In genomic region chr3:98093954-98094353, GRCm38 (mm10) we compare ENCODE assay signal across 15 mouse cellular contexts.
DNase-seq lines count a peak whose midpoint lies in the region; ATAC-seq and TF ChIP-seq lines count a peak whose summit lies in the region.
"Had no signal": no experiment of that assay in that cellular context is flagged by ENCODE, and none has a peak within 500 bp of the region (broad histone marks: within the 10 kb centered on the region; RNA-seq: fewer than 3 reads in every experiment).

No protein-coding gene starts in this region.

- no peaks in the 10 kb centered on the region for H3K79me2 ChIP-seq in heart, adult 2 months (replicated peaks; ENCODE audit: control insufficient read depth, insufficient read depth, low read length)

- H3K27me3 ChIP-seq in heart, embryonic 11.5 days (ENCODE audit: control insufficient read depth, insufficient read depth, low read length), result no peaks in the 10 kb centered on the region
- H3K27me3 ChIP-seq in heart, adult 2 months (ENCODE audit: control insufficient read depth, insufficient read depth, low read length), result no peaks in the 10 kb centered on the region
- H3K27me3 ChIP-seq in intestine, embryonic 15.5 days (replicated peaks), result no peaks in the 10 kb centered on the region
- H3K27me3 ChIP-seq in intestine, postnatal 0 days (replicated peaks; ENCODE audit: control insufficient read depth, insufficient read depth, low read length), result no peaks in the 10 kb centered on the region
- no peaks in the 10 kb centered on the region for H3K27me3 ChIP-seq in forebrain, embryonic 11.5 days (ENCODE audit: control insufficient read depth, insufficient read depth, low read length)
- H3K27me3 ChIP-seq in forebrain, embryonic 16.5 days (replicated peaks; ENCODE audit: control insufficient read depth, insufficient read depth, low read length), result no peaks in the 10 kb centered on the region
- H3K27me3 ChIP-seq: kidney, embryonic 15.5 days had no signal

- H3K9me3 ChIP-seq in heart, embryonic 11.5 days (replicated peaks; ENCODE audit: control insufficient read depth, low read length), result no peaks in the 10 kb centered on the region
- H3K9me3 ChIP-seq in intestine, embryonic 15.5 days, result no peaks in the 10 kb centered on the region
- H3K9me3 ChIP-seq in intestine, postnatal 0 days (ENCODE audit: control insufficient read depth), result no peaks in the 10 kb centered on the region
- no peaks in the 10 kb centered on the region for H3K9me3 ChIP-seq in forebrain, embryonic 11.5 days (ENCODE audit: control insufficient read depth, low read length)
- no peaks in the 10 kb centered on the region for H3K9me3 ChIP-seq in forebrain, embryonic 16.5 days (ENCODE audit: control insufficient read depth, low read length)
- H3K9me3 ChIP-seq: kidney, embryonic 15.5 days had no signal

- no peak for DNase-seq in heart, adult 2 months
- DNase-seq in forebrain, embryonic 11.5 days (ENCODE audit: low spot score), result no peak
- no peak for DNase-seq in adrenal gland, adult (ENCODE audit: inconsistent age in 2 of 2, low spot score in 1 of 2)
- DNase-seq: adrenal gland, adult 8-10 months; cerebellum, adult 11-12 months; cerebellum, postnatal 36 days; lung, postnatal 14 days; right cerebral cortex, postnatal 4 days; thymus, adult 18-20 months had no signal

- H3K9ac ChIP-seq in heart, embryonic 11.5 days (ENCODE audit: low read depth, low read length), result no peak overlapping the region
- no peak overlapping the region for H3K9ac ChIP-seq in heart, adult 2 months (ENCODE audit: low read depth, low read length)
- no peak overlapping the region for H3K9ac ChIP-seq in intestine, embryonic 15.5 days
- no peak overlapping the region for H3K9ac ChIP-seq in intestine, postnatal 0 days (ENCODE audit: low read depth, low read length)
- no peak overlapping the region for H3K9ac ChIP-seq in forebrain, embryonic 11.5 days (ENCODE audit: low read length)
- no peak overlapping the region for H3K9ac ChIP-seq in forebrain, embryonic 16.5 days (replicated peaks; ENCODE audit: low read depth, low read length)
- H3K9ac ChIP-seq: kidney, embryonic 15.5 days had no signal

- no peak for TF ChIP-seq POLR2A in heart, adult 2 months (IDR thresholded peaks at IDR 0.05; ENCODE audit: insufficient read depth, low read depth, low read length)

- ATAC-seq in heart, embryonic 11.5 days (replicated peaks; ENCODE audit: insufficient number of reproducible peaks, low FRiP score, low TSS enrichment), result no peak
- no peak for ATAC-seq in intestine, embryonic 15.5 days
- ATAC-seq in intestine, postnatal 0 days, result no peak
- ATAC-seq in forebrain, embryonic 11.5 days (replicated peaks; ENCODE audit: low FRiP score), result peak; percentile 62
- ATAC-seq in forebrain, embryonic 16.5 days, result 0 out of 2 replicates have a peak, but pooled peaks have one; percentile 3

- WGBS in heart, embryonic 11.5 days (ENCODE audit: insufficient replicate concordance), result 60% methylated on average over 5 of the region's 5 CpGs
- WGBS in heart, adult 2 months, result 71% methylated on average over 5 of the region's 5 CpGs
- 66% methylated on average over 5 of the region's 5 CpGs for WGBS in intestine, embryonic 15.5 days
- 81% methylated on average over 5 of the region's 5 CpGs for WGBS in intestine, postnatal 0 days
- 45% methylated on average over 5 of the region's 5 CpGs for WGBS in forebrain, embryonic 11.5 days
- 35% methylated on average over 5 of the region's 5 CpGs for WGBS in forebrain, embryonic 16.5 days

- intact Hi-C loops in heart, adult 2 months (cut with DNase I), result no loop called here

- no peak overlapping the region for H3K4me2 ChIP-seq in heart, embryonic 11.5 days
- H3K4me2 ChIP-seq in intestine, embryonic 15.5 days (replicated peaks), result no peak overlapping the region
- no peak overlapping the region for H3K4me2 ChIP-seq in intestine, postnatal 0 days (replicated peaks; ENCODE audit: low read depth)
- no peak overlapping the region for H3K4me2 ChIP-seq in forebrain, embryonic 11.5 days (ENCODE audit: low read depth, low read length, severe bottlenecking)
- no peak overlapping the region for H3K4me2 ChIP-seq in forebrain, embryonic 16.5 days (ENCODE audit: low read length)
- H3K4me2 ChIP-seq: kidney, embryonic 15.5 days had no signal

- no peak for TF ChIP-seq EP300 in heart, adult 2 months (IDR thresholded peaks at IDR 0.05; ENCODE audit: insufficient read depth, low read depth, low read length)

- H3K27ac ChIP-seq in heart, embryonic 11.5 days (ENCODE audit: low read depth, low read length), result peak overlapping the region; percentile 85
- H3K27ac ChIP-seq in heart, adult 2 months, result no peak overlapping the region
- H3K27ac ChIP-seq in intestine, embryonic 15.5 days, result 0 out of 2 replicates have a peak overlapping the region, but pooled peaks have one; percentile 24
- no peak overlapping the region for H3K27ac ChIP-seq in intestine, postnatal 0 days (ENCODE audit: low read depth, low read length)
- no peak overlapping the region for H3K27ac ChIP-seq in forebrain, embryonic 11.5 days (ENCODE audit: low read depth, low read length)
- H3K27ac ChIP-seq in forebrain, embryonic 16.5 days (ENCODE audit: low read length), result no peak overlapping the region
- H3K27ac ChIP-seq: left cerebral cortex, adult 2 months had no signal

- H3K4me3 ChIP-seq in heart, embryonic 11.5 days (ENCODE audit: low read depth, low read length), result no peak overlapping the region
- H3K4me3 ChIP-seq in heart, adult 2 months, result no peak overlapping the region
- no peak overlapping the region for H3K4me3 ChIP-seq in intestine, embryonic 15.5 days (replicated peaks)
- H3K4me3 ChIP-seq in intestine, postnatal 0 days (ENCODE audit: low read depth, low read length), result no peak overlapping the region
- H3K4me3 ChIP-seq in forebrain, embryonic 11.5 days (ENCODE audit: low read depth, low read length), result no peak overlapping the region
- H3K4me3 ChIP-seq in forebrain, embryonic 16.5 days (replicated peaks; ENCODE audit: low read length), result no peak overlapping the region
- H3K4me3 ChIP-seq: kidney, embryonic 15.5 days; left cerebral cortex, adult 2 months had no signal

- no peak for TF ChIP-seq CTCF in heart, adult 2 months (IDR thresholded peaks at IDR 0.05)
- TF ChIP-seq CTCF in intestine, postnatal 0 days (IDR thresholded peaks at IDR 0.05; ENCODE audit: low read depth), result no peak

- peaks cover 36% of the 10 kb centered on the region for H3K4me1 ChIP-seq in heart, embryonic 11.5 days (ENCODE audit: control insufficient read depth, insufficient read depth, low read length)
- peaks cover 6% of the 10 kb centered on the region for H3K4me1 ChIP-seq in heart, adult 2 months (ENCODE audit: control insufficient read depth, insufficient read depth, low read length)
- H3K4me1 ChIP-seq in intestine, embryonic 15.5 days (replicated peaks), result peaks cover 7% of the 10 kb centered on the region
- H3K4me1 ChIP-seq in intestine, postnatal 0 days (replicated peaks; ENCODE audit: control insufficient read depth, insufficient read depth, low read length), result no peaks in the 10 kb centered on the region
- H3K4me1 ChIP-seq in forebrain, embryonic 11.5 days (replicated peaks; ENCODE audit: control insufficient read depth, insufficient read depth, low read length), result peaks cover 5% of the 10 kb centered on the region; the same call in 1 of the 2 replicates
- H3K4me1 ChIP-seq in forebrain, embryonic 16.5 days (replicated peaks; ENCODE audit: control insufficient read depth, insufficient read depth, low read length), result peaks cover 9% of the 10 kb centered on the region

- no peaks in the 10 kb centered on the region; the same call in none of the 2 replicates for H3K36me3 ChIP-seq in heart, embryonic 11.5 days (ENCODE audit: control insufficient read depth, insufficient read depth, low read length)
- no peaks in the 10 kb centered on the region for H3K36me3 ChIP-seq in heart, adult 2 months (ENCODE audit: control insufficient read depth, insufficient read depth, low read length)
- 0 out of 2 replicates have a peak, but pooled peaks cover 9% of the 10 kb centered on the region for H3K36me3 ChIP-seq in intestine, embryonic 15.5 days
- H3K36me3 ChIP-seq in intestine, postnatal 0 days (ENCODE audit: control insufficient read depth, insufficient read depth), result peaks cover 8% of the 10 kb centered on the region; the same call in 1 of the 2 replicates
- H3K36me3 ChIP-seq in forebrain, embryonic 11.5 days (ENCODE audit: control insufficient read depth, insufficient read depth, low read length), result no peaks in the 10 kb centered on the region
- no peaks in the 10 kb centered on the region for H3K36me3 ChIP-seq in forebrain, embryonic 16.5 days (ENCODE audit: control insufficient read depth, insufficient read depth)

Comparison
In these comparisons a context has a peak if more than half of its experiments do, and no peak if none do; other contexts are left out.
1. H3K27ac ChIP-seq: peak in heart, embryonic 11.5 days (single experiment) and intestine, embryonic 15.5 days (single experiment); none in heart, adult 2 months (single experiment), intestine, postnatal 0 days (single experiment), forebrain, embryonic 11.5 days (single experiment) and forebrain, embryonic 16.5 days (single experiment).
2. ATAC-seq: peak in forebrain, embryonic 11.5 days (single experiment) and forebrain, embryonic 16.5 days (single experiment); none in heart, embryonic 11.5 days (single experiment), intestine, embryonic 15.5 days (single experiment) and intestine, postnatal 0 days (single experiment).